Mouse (Mus musculus) MEL (cell line): ENCODE data around the gene Pdzd2.

Experiments
- CTCF ChIP-seq, 3 experiments: IDR thresholded peaks in 2 of 3; conservative IDR thresholded peaks in 1 of 3; 2 replicates each; pipeline ENCODE4 v1.5.1; 2011 to 2012; ENCODE audit warnings: low read length in 3 of 3, low read depth in 2 of 3, mild to moderate bottlenecking in 2 of 3, improper control_type of control experiment in 1 of 3, inconsistent platforms in 1 of 3, mixed read lengths in 1 of 3, moderate library complexity in 1 of 3; ENCODE audit not compliant: control insufficient read depth in 1 of 3, insufficient read depth in 1 of 3, poor library complexity in 1 of 3, severe bottlenecking in 1 of 3
- MAZ ChIP-seq: IDR thresholded peaks from 2 replicates; pipeline ENCODE4 v1.6.1; 2012; ENCODE audit warnings: low read depth, mild to moderate bottlenecking, inconsistent platforms, low read length, improper control_type of control experiment
- NELFE ChIP-seq: IDR thresholded peaks from 2 replicates; pipeline ENCODE4 v1.6.1; 2011; ENCODE audit warnings: low read depth, low read length, improper control_type of control experiment
- POLR2A ChIP-seq, 2 experiments: IDR thresholded peaks; 2 replicates each; pipeline ENCODE4 v1.6.1; 2011 to 2012; ENCODE audit warnings: low read length in 2 of 2, mild to moderate bottlenecking in 2 of 2, control low read depth in 1 of 2, improper control_type of control experiment in 1 of 2, low read depth in 1 of 2, moderate library complexity in 1 of 2; ENCODE audit not compliant: control insufficient read depth in 1 of 2, insufficient read depth in 1 of 2, poor library complexity in 1 of 2
- TCF12 ChIP-seq: IDR thresholded peaks from 2 replicates; pipeline ENCODE4 v1.6.1; 2014; ENCODE audit warnings: low read depth, mild to moderate bottlenecking, inconsistent platforms, low read length, improper control_type of control experiment, moderate library complexity

GRCm38 (mm10) chr15:12625524-12625923 is 114.2 kb downstream of the Pdzd2 start:
- no peak for TF ChIP-seq TCF12
- no peak for TF ChIP-seq CTCF (IDR thresholded peaks at IDR 0.05 in 2 of 3, conservative IDR thresholded peaks at IDR 0.05 in 1 of 3; ENCODE audit: control insufficient read depth in 1 of 3, insufficient read depth in 1 of 3, low read depth in 2 of 3, low read length in 3 of 3, poor library complexity in 1 of 3, severe bottlenecking in 1 of 3)
- TF ChIP-seq MAZ: no peak
- no peak for TF ChIP-seq POLR2A (IDR thresholded peaks at IDR 0.05; ENCODE audit: control insufficient read depth in 1 of 2, insufficient read depth in 1 of 2, low read depth in 1 of 2, low read length in 2 of 2, poor library complexity in 1 of 2)
- no peak for TF ChIP-seq NELFE
